Mouse (Mus musculus) ES-Bruce4 (cell line): ENCODE results near the gene Lrmda. TPM values are rescaled to one million over a fixed set of nuclear protein-coding genes. Genes with fewer than 3 reads are reported as not detected.

Experiments used
- H3K27ac ChIP-seq: 2 replicates; pipeline ENCODE4 v1.5.1; 2012; ENCODE audit warnings: low read length, inconsistent platforms; ENCODE audit not compliant: insufficient read depth
- H3K27me3 ChIP-seq: 2 replicates; pipeline ENCODE4 v1.6.1; 2012; ENCODE audit warnings: mild to moderate bottlenecking, low read length, inconsistent platforms; ENCODE audit not compliant: control insufficient read depth, poor library complexity, insufficient read depth, severe bottlenecking
- H3K36me3 ChIP-seq: 2 replicates; pipeline ENCODE4 v1.6.1; 2012; ENCODE audit warnings: inconsistent platforms, mild to moderate bottlenecking, low read length, moderate library complexity; ENCODE audit not compliant: control insufficient read depth, poor library complexity, insufficient read depth, severe bottlenecking
- H3K4me1 ChIP-seq: one replicate; pipeline ENCODE4 v1.8.1; 2011; ENCODE audit warnings: low read length; ENCODE audit not compliant: control insufficient read depth, insufficient read depth
- H3K4me3 ChIP-seq: 2 replicates; pipeline ENCODE4 v1.5.1; 2011; ENCODE audit warnings: low read depth, mild to moderate bottlenecking, low read length
- H3K9ac ChIP-seq: 2 replicates; pipeline ENCODE4 v1.6.1; 2012; ENCODE audit warnings: low read depth, mild to moderate bottlenecking, inconsistent platforms; ENCODE audit not compliant: poor library complexity, severe bottlenecking
- H3K9me3 ChIP-seq: replicated peaks from 2 replicates; pipeline ENCODE4 v1.6.1; 2012; ENCODE audit warnings: mild to moderate bottlenecking, low read length, inconsistent platforms; ENCODE audit not compliant: control insufficient read depth, poor library complexity, insufficient read depth, severe bottlenecking
- CTCF ChIP-seq: IDR thresholded peaks from one replicate; pipeline ENCODE4 v1.8.1; 2011; ENCODE audit warnings: low read depth, low read length
- EP300 ChIP-seq: IDR thresholded peaks from 2 replicates; pipeline ENCODE4 v1.6.1; 2011; ENCODE audit warnings: low read depth, low read length; ENCODE audit not compliant: insufficient read depth
- POLR2A ChIP-seq: IDR thresholded peaks from one replicate; pipeline ENCODE4 v1.8.1; 2011; ENCODE audit warnings: low read length; ENCODE audit not compliant: insufficient read depth
- polyA plus RNA-seq: library from polyadenylated mRNA; stranded (reverse); fragments of >200 nt; gene quantifications from 2 replicates; pipeline ENCODE4 v1.2.4, GENCODE M21; 2011; ENCODE audit warnings: low read depth; ENCODE audit not compliant: missing spikeins, insufficient read depth, insufficient read length

Lrmda gene
- polyA plus RNA-seq, 1 experiment: not detected

DNA sequence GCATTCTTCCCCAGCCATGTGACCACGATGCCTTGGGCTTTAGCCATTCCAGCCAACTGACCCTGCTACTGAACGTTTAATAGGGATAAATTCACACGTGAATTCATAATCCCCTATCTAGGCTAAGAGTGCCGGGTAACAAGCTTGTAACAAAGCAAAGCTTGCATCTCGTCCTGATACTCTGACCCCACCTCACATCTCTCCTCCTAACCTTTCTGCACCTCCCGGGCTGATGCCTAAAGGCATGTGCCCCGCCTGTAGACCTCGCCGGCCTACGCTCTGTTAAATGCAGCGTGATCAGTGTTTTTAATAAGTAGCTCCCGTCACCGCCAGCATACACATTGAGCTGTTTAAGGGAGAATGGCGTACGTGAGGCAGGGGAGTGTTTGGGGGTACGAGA lies 54.7 kb downstream of the Lrmda start:
- H3K9me3 ChIP-seq: no peaks in the 10 kb centered on the region
- H3K27me3 ChIP-seq: no peaks in the 10 kb centered on the region; the same call in 1 of the 2 replicates

GRCm38 (mm10) chr14:22083931-22084330 lies 64.4 kb downstream of the Lrmda start:
- H3K27me3 ChIP-seq: no peaks in the 10 kb centered on the region
- no peaks in the 10 kb centered on the region for H3K9me3 ChIP-seq
- no peak overlapping the region for H3K27ac ChIP-seq
- H3K4me1 ChIP-seq: no peaks in the 10 kb centered on the region
- TF ChIP-seq EP300: no peak
- TF ChIP-seq CTCF: no peak
- no peak for TF ChIP-seq POLR2A
- H3K36me3 ChIP-seq: no peaks in the 10 kb centered on the region
- no peak overlapping the region for H3K4me3 ChIP-seq
- H3K9ac ChIP-seq: no peak overlapping the region

More for the DNA sequence above, 54.7 kb downstream of the Lrmda start:
- TF ChIP-seq EP300 (no peak), POLR2A (no peak), CTCF (no peak)
- Histone ChIP-seq H3K9ac (no peak overlapping the region), H3K4me3 (no peak overlapping the region), H3K36me3 (no peaks in the 10 kb centered on the region), H3K27ac (no peak overlapping the region), H3K4me1 (no peaks in the 10 kb centered on the region)

GRCm38 (mm10) chr14:22085411-22085810 lies 65.9 kb downstream of the Lrmda start:
- H3K4me1 ChIP-seq: no peaks in the 10 kb centered on the region
- no peak overlapping the region for H3K9ac ChIP-seq
- no peaks in the 10 kb centered on the region for H3K36me3 ChIP-seq
- no peak for TF ChIP-seq EP300
- no peak for TF ChIP-seq CTCF
- TF ChIP-seq POLR2A: no peak
- no peak overlapping the region for H3K4me3 ChIP-seq
- H3K27ac ChIP-seq: no peak overlapping the region
- no peaks in the 10 kb centered on the region for H3K27me3 ChIP-seq
- no peaks in the 10 kb centered on the region for H3K9me3 ChIP-seq

GRCm38 (mm10) chr14:22088604-22089003 lies 69.1 kb downstream of the Lrmda start:
- no peaks in the 10 kb centered on the region for H3K9me3 ChIP-seq
- no peak overlapping the region for H3K27ac ChIP-seq
- no peaks in the 10 kb centered on the region for H3K27me3 ChIP-seq
- H3K4me1 ChIP-seq: no peaks in the 10 kb centered on the region
- no peak overlapping the region for H3K4me3 ChIP-seq
- H3K36me3 ChIP-seq: no peaks in the 10 kb centered on the region
- no peak overlapping the region for H3K9ac ChIP-seq
- TF ChIP-seq CTCF (no peak), POLR2A (no peak), EP300 (no peak)

DNA sequence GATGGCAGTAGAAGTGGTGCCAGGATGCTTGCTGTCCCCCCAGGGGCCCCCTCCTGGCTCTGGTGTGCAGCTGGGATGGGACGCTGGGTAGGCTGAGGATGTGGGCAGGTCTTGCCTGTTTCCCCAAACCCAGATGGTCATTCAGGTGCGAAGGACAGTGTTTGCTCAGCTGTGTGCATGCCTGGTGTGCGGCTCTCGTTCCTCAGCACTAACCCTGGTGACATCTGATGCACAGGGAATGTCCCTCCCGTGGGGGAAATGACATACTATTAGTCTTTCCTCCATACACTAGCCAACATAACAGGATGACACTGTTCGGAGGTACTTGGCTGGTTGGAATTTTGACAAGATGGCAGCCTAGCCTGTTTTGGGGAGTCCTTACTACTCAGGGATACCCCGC lies 69.8 kb downstream of the Lrmda start:
- Histone ChIP-seq H3K4me3 (no peak overlapping the region), H3K27ac (no peak overlapping the region), H3K4me1 (no peaks in the 10 kb centered on the region), H3K36me3 (no peaks in the 10 kb centered on the region), H3K9me3 (no peaks in the 10 kb centered on the region), H3K9ac (no peak overlapping the region), H3K27me3 (no peaks in the 10 kb centered on the region)
- no peak for TF ChIP-seq CTCF
- TF ChIP-seq EP300: no peak
- no peak for TF ChIP-seq POLR2A

DNA sequence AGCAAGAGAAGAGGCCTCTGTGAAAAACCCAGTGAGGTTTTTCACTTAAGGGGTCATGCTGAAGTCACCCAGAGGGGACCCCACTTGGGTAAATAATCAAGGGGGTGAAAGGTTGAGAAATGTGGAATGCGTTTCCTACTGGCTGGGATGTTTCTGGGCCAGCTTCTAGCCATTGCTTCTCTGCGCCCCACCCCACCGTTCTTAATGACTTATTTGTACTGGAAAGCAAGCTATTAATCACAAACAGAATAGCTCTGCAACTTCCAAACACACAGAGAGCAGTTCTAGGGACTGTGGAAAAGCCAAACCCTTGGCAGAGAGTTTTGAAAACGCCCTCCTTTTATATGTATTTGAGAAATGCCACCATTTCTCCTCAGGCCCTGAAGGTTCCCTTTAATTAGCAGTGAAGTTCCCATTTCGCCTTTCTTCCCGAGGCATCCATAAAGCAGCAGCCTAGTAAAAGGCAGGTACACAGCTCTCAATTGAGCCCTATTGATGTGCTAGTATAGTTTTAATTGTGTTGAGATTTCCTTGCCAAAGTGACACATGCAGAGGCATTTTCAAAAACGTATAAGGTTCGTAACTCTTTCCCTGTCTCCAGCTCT lies 70.5 kb downstream of the Lrmda start:
- Histone ChIP-seq H3K27me3 (no peaks in the 10 kb centered on the region), H3K9ac (no peak overlapping the region), H3K4me3 (no peak overlapping the region), H3K36me3 (no peaks in the 10 kb centered on the region), H3K9me3 (no peaks in the 10 kb centered on the region), H3K4me1 (no peaks in the 10 kb centered on the region), H3K27ac (no peak overlapping the region)
- TF ChIP-seq EP300: no peak
- TF ChIP-seq POLR2A: no peak
- no peak for TF ChIP-seq CTCF
